Mouse (Mus musculus): ENCODE results near the gene Ociad1. TPM values are rescaled to one million over a fixed set of nuclear protein-coding genes. Genes with fewer than 3 reads are reported as not detected.
A peak's percentile ranks its signal among the peaks of the same experiment; 100 is the strongest.

Gene Ociad1
- polyA plus RNA-seq, 1 experiment from 2014 or later, result 402 TPM

DNA sequence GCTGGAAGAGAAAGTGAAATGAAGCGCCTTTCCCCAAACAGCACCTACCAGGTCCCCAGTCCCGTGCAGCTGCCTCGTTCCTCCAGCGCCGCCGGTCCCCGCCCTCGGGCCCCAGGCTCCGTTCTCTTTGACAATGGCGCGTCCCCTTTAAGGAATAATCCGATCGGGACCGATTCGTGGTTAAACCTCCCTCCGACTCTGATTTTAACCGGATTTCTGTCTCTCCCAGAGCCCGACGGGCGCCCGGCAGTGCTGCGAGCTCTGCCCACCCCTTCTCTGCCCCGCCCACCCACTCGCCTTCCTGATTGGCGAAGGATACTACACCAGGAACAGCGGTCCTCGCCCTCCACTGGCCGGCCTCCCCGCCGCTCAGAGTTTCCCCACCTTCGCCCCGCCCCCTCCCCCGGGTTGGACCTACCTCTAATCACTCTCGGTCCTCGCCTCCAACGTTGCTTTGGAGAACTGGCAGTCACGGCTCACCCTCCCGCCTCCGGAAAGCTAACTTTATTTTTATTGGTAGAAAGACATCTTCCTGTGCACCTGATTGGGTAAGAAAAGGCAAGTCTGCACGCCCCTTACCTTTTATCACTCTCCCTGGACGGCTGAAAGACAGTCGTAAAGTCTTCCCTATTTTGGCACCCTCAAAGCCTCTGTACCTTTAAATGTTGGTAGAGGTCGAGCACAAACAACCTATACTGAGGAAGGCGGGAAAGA is 36.1 kb upstream of the Ociad1 start, which contains the start of gene Fryl:
TSS of gene Fryl (minus strand) at position 268 of the 714 bp plus-strand sequence.
- peak; percentile 99 for ATAC-seq
- Histone ChIP-seq H3K4me2 (ENCODE audit: low read length) (peak within 1 kb of the TSS; percentile 75), H3K4me3 (ENCODE audit: low read length) (peak within 1 kb of the TSS; percentile 98), H3K27ac (ENCODE audit: low read depth, low read length) (peak within 1 kb of the TSS; percentile 96), H3K4me1 (ENCODE audit: control insufficient read depth, insufficient read depth, low read depth, low read length) (peaks cover 13% of the 10 kb centered on the region), H3K27me3 (replicated peaks; ENCODE audit: control insufficient read depth, insufficient read depth, low read length) (no peaks in the 10 kb centered on the region), H3K9ac (ENCODE audit: low read depth, low read length) (peak within 1 kb of the TSS; percentile 95), H3K36me3 (ENCODE audit: control insufficient read depth, insufficient read depth, low read length) (no peaks in the 10 kb centered on the region), H3K9me3 (ENCODE audit: control insufficient read depth, low read length) (no peaks in the 10 kb centered on the region)
- WGBS, result under 1% methylated on average over 43 of the region's 44 CpGs

DNA sequence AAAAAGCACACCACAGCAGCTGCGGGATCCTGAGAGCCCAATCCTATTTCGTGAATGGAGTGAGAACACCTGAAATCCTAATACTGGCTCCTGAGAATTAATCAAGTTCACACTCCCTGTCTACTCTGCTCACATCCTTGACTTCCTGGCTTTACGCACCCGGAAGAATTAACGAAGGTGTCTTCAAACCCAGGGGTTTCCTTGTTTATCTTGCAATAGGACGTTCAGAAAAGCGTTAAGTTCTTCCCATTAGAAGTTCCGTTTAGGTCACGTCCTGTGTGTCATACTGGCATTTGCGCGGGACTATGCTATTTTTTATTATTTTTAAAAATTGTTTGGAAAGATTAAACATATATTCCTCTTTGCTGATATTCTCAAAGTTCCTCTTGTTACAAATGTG is 35.5 kb upstream of the Ociad1 start:
- H3K27ac ChIP-seq (ENCODE audit: low read depth, low read length), result peak overlapping the region; percentile 50; the same call in 1 of the 2 replicates
- peak overlapping the region; percentile 46 for H3K4me3 ChIP-seq (ENCODE audit: low read length)
- H3K27me3 ChIP-seq (replicated peaks; ENCODE audit: control insufficient read depth, insufficient read depth, low read length), result no peaks in the 10 kb centered on the region
- H3K36me3 ChIP-seq (ENCODE audit: control insufficient read depth, insufficient read depth, low read length), result no peaks in the 10 kb centered on the region
- peak overlapping the region; percentile 41 for H3K9ac ChIP-seq (ENCODE audit: low read depth, low read length)
- H3K4me1 ChIP-seq (ENCODE audit: control insufficient read depth, insufficient read depth, low read depth, low read length), result peaks cover 13% of the 10 kb centered on the region
- WGBS, result 3% methylated on average over 11 of the region's 11 CpGs
- no peaks in the 10 kb centered on the region for H3K9me3 ChIP-seq (ENCODE audit: control insufficient read depth, low read length)
- no peak; the same call in 1 of the 2 replicates for ATAC-seq
- peak overlapping the region; percentile 64 for H3K4me2 ChIP-seq (ENCODE audit: low read length)

DNA sequence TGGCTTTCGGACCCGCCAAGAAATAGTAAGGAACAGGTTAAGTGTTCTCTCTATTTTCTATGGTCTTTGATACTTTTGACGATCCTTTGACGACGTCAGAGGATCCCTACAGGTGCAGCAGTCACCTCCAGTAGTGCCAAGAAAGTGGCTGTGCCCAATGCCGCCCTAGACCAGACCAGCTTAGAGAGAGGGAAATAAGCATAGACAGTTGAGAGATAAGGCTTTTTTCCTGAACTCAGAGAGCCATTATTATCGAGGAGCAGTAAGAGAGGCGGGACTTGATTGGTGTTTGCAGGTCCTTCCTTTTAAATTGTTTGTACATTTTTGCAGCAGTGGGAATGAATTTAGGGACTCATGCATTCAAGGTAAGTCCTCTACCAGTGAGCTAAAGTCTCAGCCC is 34.9 kb upstream of the Ociad1 start:
- WGBS, result 60% methylated on average over 8 of the region's 8 CpGs

DNA sequence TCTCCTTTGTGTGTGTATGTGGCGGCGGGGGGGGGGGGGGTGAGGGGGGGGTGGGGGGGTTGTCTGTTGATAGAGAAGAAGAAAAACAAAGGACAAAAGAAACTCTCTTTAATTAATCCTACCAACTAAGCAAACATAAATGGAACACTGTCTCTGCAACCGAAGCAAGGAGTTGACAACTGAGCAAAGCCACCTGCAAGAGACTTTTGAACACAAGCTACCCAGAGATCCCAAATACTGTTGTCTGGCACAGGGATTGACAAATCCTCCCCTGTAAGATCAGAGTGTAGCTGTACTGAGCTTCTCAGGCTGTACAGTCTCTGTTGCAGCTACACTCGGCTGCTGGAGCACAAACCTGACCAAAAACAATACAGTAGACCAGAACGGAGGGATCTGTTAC is 28.5 kb upstream of the Ociad1 start:
- no peak for ATAC-seq
- Histone ChIP-seq H3K36me3 (ENCODE audit: control insufficient read depth, insufficient read depth, low read length) (no peaks in the 10 kb centered on the region), H3K27me3 (replicated peaks; ENCODE audit: control insufficient read depth, insufficient read depth, low read length) (no peaks in the 10 kb centered on the region), H3K9ac (ENCODE audit: low read depth, low read length) (no peak overlapping the region), H3K9me3 (ENCODE audit: control insufficient read depth, low read length) (no peaks in the 10 kb centered on the region), H3K4me3 (ENCODE audit: low read length) (no peak overlapping the region), H3K27ac (ENCODE audit: low read depth, low read length) (no peak overlapping the region), H3K4me2 (ENCODE audit: low read length) (no peak overlapping the region), H3K4me1 (ENCODE audit: control insufficient read depth, insufficient read depth, low read depth, low read length) (no peaks in the 10 kb centered on the region)
- 62% methylated on average over 4 of the region's 5 CpGs for WGBS

More for the DNA sequence above, 34.9 kb upstream of the Ociad1 start:
- Histone ChIP-seq H3K4me3 (ENCODE audit: low read length) (no peak overlapping the region; the same call in 1 of the 2 replicates), H3K27ac (ENCODE audit: low read depth, low read length) (no peak overlapping the region), H3K4me1 (ENCODE audit: control insufficient read depth, insufficient read depth, low read depth, low read length) (peaks cover 13% of the 10 kb centered on the region), H3K9ac (ENCODE audit: low read depth, low read length) (no peak overlapping the region), H3K27me3 (replicated peaks; ENCODE audit: control insufficient read depth, insufficient read depth, low read length) (no peaks in the 10 kb centered on the region), H3K4me2 (ENCODE audit: low read length) (peak overlapping the region; percentile 64), H3K36me3 (ENCODE audit: control insufficient read depth, insufficient read depth, low read length) (no peaks in the 10 kb centered on the region), H3K9me3 (ENCODE audit: control insufficient read depth, low read length) (no peaks in the 10 kb centered on the region)
- ATAC-seq, result no peak

DNA sequence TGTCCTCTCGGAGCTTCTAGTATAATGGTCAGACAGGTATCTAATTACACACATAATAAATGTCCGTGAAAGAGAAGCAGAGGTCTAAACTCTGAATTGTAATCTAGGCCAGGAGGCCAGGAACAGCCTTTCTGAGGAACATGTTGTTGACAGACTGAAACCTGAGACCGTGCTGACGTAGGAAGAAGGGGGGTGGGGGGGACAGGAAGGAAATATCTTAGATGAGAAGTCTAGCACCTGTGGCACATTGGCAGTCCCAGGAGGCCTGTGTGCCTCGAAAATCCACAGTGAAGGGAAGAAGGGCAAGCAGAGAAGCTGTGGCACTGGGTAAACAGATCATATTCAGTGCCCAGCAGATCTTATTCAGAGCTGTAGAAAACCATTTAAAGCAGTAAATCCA is 27.1 kb upstream of the Ociad1 start:
- H3K9ac ChIP-seq (ENCODE audit: low read depth, low read length), result no peak overlapping the region
- no peaks in the 10 kb centered on the region for H3K9me3 ChIP-seq (ENCODE audit: control insufficient read depth, low read length)
- no peaks in the 10 kb centered on the region for H3K4me1 ChIP-seq (ENCODE audit: control insufficient read depth, insufficient read depth, low read depth, low read length)
- WGBS, result 73% methylated on average over 5 of the region's 5 CpGs
- no peaks in the 10 kb centered on the region for H3K27me3 ChIP-seq (replicated peaks; ENCODE audit: control insufficient read depth, insufficient read depth, low read length)
- no peak overlapping the region for H3K4me3 ChIP-seq (ENCODE audit: low read length)
- no peak overlapping the region for H3K27ac ChIP-seq (ENCODE audit: low read depth, low read length)
- no peak for ATAC-seq
- H3K4me2 ChIP-seq (ENCODE audit: low read length), result no peak overlapping the region
- no peaks in the 10 kb centered on the region for H3K36me3 ChIP-seq (ENCODE audit: control insufficient read depth, insufficient read depth, low read length)

DNA sequence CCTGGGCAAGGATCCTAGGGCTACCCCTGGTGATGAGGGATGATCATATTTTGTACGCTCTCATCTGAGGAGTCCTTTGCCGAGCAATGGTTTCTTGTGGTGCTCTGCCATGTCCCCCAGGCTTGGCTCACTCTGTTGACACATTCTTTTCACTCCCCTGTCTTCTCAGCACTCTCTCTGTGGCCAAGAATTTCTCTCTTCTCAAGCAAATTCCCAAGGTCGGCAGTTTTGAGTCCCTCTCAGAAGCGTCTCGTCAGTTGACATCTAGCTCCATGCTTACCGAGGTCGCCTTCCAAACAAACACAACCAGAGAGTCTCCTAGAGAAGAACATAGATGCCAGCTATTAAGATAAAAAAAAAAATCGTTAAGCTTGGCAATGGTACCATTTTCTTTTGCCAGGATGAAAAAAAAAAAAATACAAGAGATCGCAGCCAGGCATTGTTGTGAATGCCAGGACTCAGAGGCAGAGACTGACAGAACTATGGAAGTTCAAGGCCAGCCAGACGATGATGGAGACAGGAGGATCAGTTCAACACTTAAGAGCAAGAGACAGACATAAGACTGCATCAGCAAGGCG is 23.9 kb upstream of the Ociad1 start:
- Histone ChIP-seq H3K4me3 (ENCODE audit: low read length) (no peak overlapping the region), H3K9me3 (ENCODE audit: control insufficient read depth, low read length) (no peaks in the 10 kb centered on the region), H3K36me3 (ENCODE audit: control insufficient read depth, insufficient read depth, low read length) (no peaks in the 10 kb centered on the region), H3K9ac (ENCODE audit: low read depth, low read length) (no peak overlapping the region), H3K4me2 (ENCODE audit: low read length) (no peak overlapping the region), H3K27ac (ENCODE audit: low read depth, low read length) (no peak overlapping the region), H3K27me3 (replicated peaks; ENCODE audit: control insufficient read depth, insufficient read depth, low read length) (no peaks in the 10 kb centered on the region), H3K4me1 (ENCODE audit: control insufficient read depth, insufficient read depth, low read depth, low read length) (no peaks in the 10 kb centered on the region)
- no peak for ATAC-seq
- 73% methylated on average over 11 of the region's 11 CpGs for WGBS

DNA sequence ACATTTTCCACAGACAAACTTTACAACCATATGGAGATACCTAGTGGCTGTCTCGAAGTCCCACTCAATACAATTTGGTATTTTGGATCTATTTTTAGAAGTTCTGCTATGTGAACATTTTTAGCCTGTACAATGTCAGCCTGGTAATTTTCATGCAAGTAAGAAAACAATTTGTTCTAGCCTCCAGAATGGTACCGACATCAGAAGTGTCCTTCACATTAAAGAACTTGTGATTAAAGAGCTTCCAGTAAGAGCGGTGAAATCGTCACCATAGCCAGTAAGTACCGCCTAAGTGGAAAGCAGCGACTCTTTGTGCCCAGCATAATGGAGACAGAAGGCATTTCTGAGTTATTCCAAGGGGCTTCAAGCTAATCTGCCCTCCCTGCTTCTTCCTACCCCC is 22.0 kb upstream of the Ociad1 start:
- Histone ChIP-seq H3K9me3 (ENCODE audit: control insufficient read depth, low read length) (no peaks in the 10 kb centered on the region), H3K4me1 (ENCODE audit: control insufficient read depth, insufficient read depth, low read depth, low read length) (no peaks in the 10 kb centered on the region), H3K9ac (ENCODE audit: low read depth, low read length) (no peak overlapping the region), H3K27ac (ENCODE audit: low read depth, low read length) (no peak overlapping the region), H3K4me2 (ENCODE audit: low read length) (no peak overlapping the region), H3K27me3 (replicated peaks; ENCODE audit: control insufficient read depth, insufficient read depth, low read length) (no peaks in the 10 kb centered on the region), H3K4me3 (ENCODE audit: low read length) (no peak overlapping the region), H3K36me3 (ENCODE audit: control insufficient read depth, insufficient read depth, low read length) (no peaks in the 10 kb centered on the region)
- ATAC-seq, result no peak
- 66% methylated on average over 6 of the region's 6 CpGs for WGBS

DNA sequence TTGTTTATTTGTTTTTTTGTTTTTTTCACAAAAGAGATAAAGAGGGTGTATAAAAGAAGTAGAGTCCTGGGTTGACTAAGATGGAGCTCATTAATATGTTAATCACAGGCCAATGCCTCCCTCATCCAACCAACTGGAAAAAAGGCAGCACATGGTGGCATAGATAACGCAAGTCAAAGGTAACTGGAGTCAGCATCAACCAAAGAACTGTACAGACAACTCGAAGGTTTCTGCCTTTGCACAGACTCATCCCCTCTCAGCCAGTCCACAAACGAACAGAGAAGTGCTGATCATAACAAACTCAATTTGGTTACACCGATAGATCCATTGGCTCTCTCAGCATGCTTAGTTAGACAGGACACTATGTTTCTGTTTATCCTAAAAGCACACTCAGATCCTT is 19.4 kb upstream of the Ociad1 start:
- no peaks in the 10 kb centered on the region for H3K9me3 ChIP-seq (ENCODE audit: control insufficient read depth, low read length)
- no peaks in the 10 kb centered on the region for H3K36me3 ChIP-seq (ENCODE audit: control insufficient read depth, insufficient read depth, low read length)
- no peak overlapping the region for H3K4me2 ChIP-seq (ENCODE audit: low read length)
- H3K27me3 ChIP-seq (replicated peaks; ENCODE audit: control insufficient read depth, insufficient read depth, low read length), result no peaks in the 10 kb centered on the region
- no peak for ATAC-seq
- 73% methylated on average over 4 of the region's 4 CpGs for WGBS
- H3K9ac ChIP-seq (ENCODE audit: low read depth, low read length), result no peak overlapping the region
- H3K4me1 ChIP-seq (ENCODE audit: control insufficient read depth, insufficient read depth, low read depth, low read length), result no peaks in the 10 kb centered on the region
- H3K4me3 ChIP-seq (ENCODE audit: low read length), result no peak overlapping the region
- H3K27ac ChIP-seq (ENCODE audit: low read depth, low read length), result no peak overlapping the region

DNA sequence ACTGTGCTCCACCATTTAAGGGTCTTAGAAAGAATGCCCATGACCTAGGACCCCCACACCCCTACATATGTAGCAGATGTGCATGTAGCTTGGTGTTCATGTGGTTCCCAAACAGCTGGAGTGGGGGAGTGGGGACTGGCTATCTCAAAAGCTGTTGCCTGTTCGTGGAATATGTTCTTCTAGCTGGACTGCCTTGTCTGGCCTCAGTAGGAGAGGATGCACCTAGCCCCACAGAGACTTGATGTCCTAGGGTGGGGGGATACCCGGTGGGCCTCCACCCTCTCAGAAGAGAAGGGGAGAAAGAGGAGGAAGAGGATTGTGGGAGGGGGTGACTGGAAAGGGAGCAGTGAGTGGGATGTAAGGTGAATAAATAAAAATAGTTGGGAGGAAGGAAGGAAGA is 17.6 kb upstream of the Ociad1 start:
- ATAC-seq, result no peak
- no peaks in the 10 kb centered on the region for H3K36me3 ChIP-seq (ENCODE audit: control insufficient read depth, insufficient read depth, low read length)
- H3K9ac ChIP-seq (ENCODE audit: low read depth, low read length), result no peak overlapping the region
- 80% methylated on average over 2 of the region's 2 CpGs for WGBS
- no peaks in the 10 kb centered on the region for H3K27me3 ChIP-seq (replicated peaks; ENCODE audit: control insufficient read depth, insufficient read depth, low read length)
- no peaks in the 10 kb centered on the region for H3K4me1 ChIP-seq (ENCODE audit: control insufficient read depth, insufficient read depth, low read depth, low read length)
- no peaks in the 10 kb centered on the region for H3K9me3 ChIP-seq (ENCODE audit: control insufficient read depth, low read length)
- H3K4me3 ChIP-seq (ENCODE audit: low read length), result no peak overlapping the region
- no peak overlapping the region for H3K27ac ChIP-seq (ENCODE audit: low read depth, low read length)
- H3K4me2 ChIP-seq (ENCODE audit: low read length), result no peak overlapping the region

Data from hindbrain, embryonic 16.5 days (tissue).